In genomic region chr2:130839874-130840661, GRCm38 (mm10) we compare ENCODE assay signal across 8 mouse cellular contexts.
A peak's percentile ranks its signal among the peaks of the same experiment; 100 is the strongest.
DNase-seq lines count a peak whose midpoint lies in the region; ATAC-seq lines count a peak whose summit lies in the region.

No protein-coding gene starts in this region.

- no peaks in the 10 kb centered on the region for H3K9me3 ChIP-seq in intestine, embryonic 16.5 days (ENCODE audit: control insufficient read depth, low read length)

- intact Hi-C loops in left cerebral cortex, postnatal 25 days (cut with DNase I) = loop anchor here (1.0 kb wide), 2 partner anchors 21 to 66 kb away; partner anchors contain the start of genes 4930402H24Rik and Atrn

- DNase-seq in adrenal gland, adult 8-10 months = peak; percentile 49
- DNase-seq in embryo, embryonic 11.5 days (ENCODE audit: low read depth, low spot score) = peak; percentile 69
- peak; percentile 68 to 86 for DNase-seq in gastrocnemius, postnatal 4 days (ENCODE audit: low spot score in 2 of 2)
- DNase-seq in left cerebral cortex, postnatal 25 days (ENCODE audit: low spot score in 2 of 2) = peak; percentile 78 to 85
- peak; percentile 74 for DNase-seq in mesoderm, embryonic 11.5 days (ENCODE audit: low read depth, low spot score)
- peak; percentile 87 for DNase-seq in right cerebral cortex, postnatal 25 days
- peak; percentile 73 to 79 for DNase-seq in urinary bladder, postnatal 4 days (ENCODE audit: low spot score in 2 of 2)

- no peaks in the 10 kb centered on the region for H3K27me3 ChIP-seq in intestine, embryonic 16.5 days (replicated peaks; ENCODE audit: control insufficient read depth, insufficient read depth, low read length)

- under 1% methylated on average over 53 of the region's 77 CpGs for WGBS in intestine, embryonic 16.5 days

- H3K4me3 ChIP-seq in intestine, embryonic 16.5 days (ENCODE audit: low read length) = peak overlapping the region; percentile 98

- ATAC-seq in intestine, embryonic 16.5 days = peak; percentile 95

- H3K4me1 ChIP-seq in intestine, embryonic 16.5 days (ENCODE audit: control insufficient read depth, insufficient read depth, low read length) = peaks cover 13% of the 10 kb centered on the region

- no peaks in the 10 kb centered on the region for H3K36me3 ChIP-seq in intestine, embryonic 16.5 days (ENCODE audit: control insufficient read depth, insufficient read depth, low read length)

- H3K4me2 ChIP-seq in intestine, embryonic 16.5 days (ENCODE audit: low read depth, low read length) = peak overlapping the region; percentile 95

- H3K27ac ChIP-seq in intestine, embryonic 16.5 days (ENCODE audit: low read length) = peak overlapping the region; percentile 92

- H3K9ac ChIP-seq in intestine, embryonic 16.5 days (ENCODE audit: low read depth, low read length) = peak overlapping the region; percentile 91

Comparison
In these comparisons a context has a peak if more than half of its experiments do, and no peak if none do; other contexts are left out.
1. Peak in every context shown above with its lines: DNase-seq, ATAC-seq, H3K4me3 ChIP-seq and H3K27ac ChIP-seq.